Mouse (Mus musculus) small intestine, adult 10 weeks (tissue): ENCODE data around the gene Btg1. TPM values are rescaled to one million over a fixed set of nuclear protein-coding genes. Genes with fewer than 3 reads are reported as not detected.

Experiments used
- polyA plus RNA-seq: library from polyadenylated mRNA; stranded (reverse); fragments of 350-450 nt; fragmentation: Illumina TruSeq; extraction: RNeasy Lipid Tissue Mini Kit (QIAGEN cat#74804); gene quantifications from one replicate; pipeline ENCODE4 v1.2.3, GENCODE M21; 2014; ENCODE audit warnings: low replicate concordance

Btg1 gene
- 138 TPM for polyA plus RNA-seq

GRCm38 (mm10) chr10:96616709-96617116 is at the start of gene Btg1:
Btg1 (plus strand) TSS chr10:96617006.

